Mouse (Mus musculus) layer of hippocampus, postnatal 25 days (tissue): ENCODE results near the gene Olfr382. TPM values are rescaled to one million over a fixed set of nuclear protein-coding genes. Genes with fewer than 3 reads are reported as not detected.
"Not testable (repeated sequence)": the region's sequence is repeated elsewhere in the genome, so short reads cannot be mapped to it uniquely, and the experiment has no call there.

Source experiments
- DNase-seq, 2 experiments: peaks; one replicate each; pipeline ENCODE4 v3.0.0; 2022; ENCODE audit warnings: mixed read lengths in 2 of 2, low spot score in 1 of 2; ENCODE audit errors: extremely low spot score in 1 of 2
- total RNA-seq, 2 experiments: library from RNA; stranded (reverse); gene quantifications; 2 replicates each; pipeline ENCODE4 v1.2.3; 2021

The Olfr382 gene
- total RNA-seq: not detected

DNA sequence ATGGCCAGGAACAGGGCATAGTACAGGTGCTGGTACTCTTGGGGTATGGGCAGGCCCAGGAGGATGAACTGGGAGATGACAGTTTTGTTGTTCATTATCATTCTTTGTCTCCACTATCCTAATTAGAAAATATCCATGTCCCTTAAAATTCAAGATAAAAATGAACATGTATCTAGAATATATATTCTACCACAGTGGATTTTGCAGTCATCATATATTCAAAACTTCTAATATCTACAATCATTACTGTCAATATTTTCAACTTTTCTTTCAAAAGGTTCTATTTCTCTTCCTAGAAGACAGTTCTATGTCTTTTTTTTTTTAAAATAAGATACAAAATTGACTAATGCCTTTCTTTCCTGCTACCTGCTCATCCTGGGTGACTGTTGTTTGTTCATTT, at the start of gene Olfr382:
Gene Olfr382, minus strand, starts transcription at position 101 of the 400 bp plus-strand sequence.
- no peak for DNase-seq

DNA sequence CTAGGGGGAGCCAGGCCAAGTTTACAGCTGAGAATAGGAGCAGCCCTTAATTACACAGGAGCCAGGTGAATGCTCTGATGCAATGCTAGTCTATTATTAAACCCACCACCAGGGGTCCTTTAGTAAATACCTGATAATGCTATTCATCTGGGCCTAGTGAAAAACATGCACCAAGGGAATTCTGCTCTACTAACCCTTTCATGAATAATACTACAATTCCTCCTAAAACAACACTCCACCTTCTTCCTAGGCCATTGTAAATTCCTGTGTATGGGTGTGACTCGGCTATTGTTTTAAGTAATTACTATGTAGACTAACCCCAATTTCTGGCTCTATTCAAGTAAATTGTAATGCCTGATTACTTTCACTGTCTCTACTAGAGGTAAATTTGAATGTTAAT, 12.0 kb upstream of the Olfr382 start:
- not testable (repeated sequence) for DNase-seq

DNA sequence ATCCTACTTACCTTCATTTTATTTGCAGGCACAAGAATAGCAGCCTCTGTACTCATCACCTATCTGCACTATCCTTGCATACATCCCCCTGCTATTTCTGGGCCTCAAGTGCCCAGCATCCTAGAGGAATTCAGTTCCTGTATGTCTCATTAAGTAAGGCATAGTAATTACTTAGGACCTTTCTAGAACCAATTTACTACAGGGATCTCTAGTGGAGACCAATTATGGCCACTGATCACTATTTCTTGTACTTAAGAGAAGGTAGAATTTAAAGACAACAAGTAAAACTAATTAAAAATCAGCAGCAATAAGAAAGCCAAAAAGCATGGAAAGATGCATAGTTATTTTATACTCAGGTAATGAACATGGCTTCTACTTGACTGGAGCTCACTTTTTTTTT, 25.5 kb downstream of the Olfr382 start, which contains the start of gene Olfr381:
Gene Olfr381, minus strand, starts transcription at position 101 of the 400 bp plus-strand sequence.
- no peak for DNase-seq

Other genes with a start within 250 kb of the Olfr382 start
- gene Trpv3, start 249.8 kb downstream of the Olfr382 start, total RNA-seq: under 1 TPM; 0.34 to 0.40 TPM
- 10 to 100 TPM; 11.7 to 14.6 TPM for gene Aspa, start 187.6 kb downstream of the Olfr382 start, total RNA-seq
- gene Gm49340, start 187.5 kb downstream of the Olfr382 start, total RNA-seq: not detected
- gene Spata22, start 187.5 kb downstream of the Olfr382 start, total RNA-seq: not detected
- gene Olfr20, start 166.4 kb downstream of the Olfr382 start, total RNA-seq: not detected
- gene Olfr376, start 146.0 kb downstream of the Olfr382 start, total RNA-seq: not detected
- gene Olfr1, start 117.6 kb downstream of the Olfr382 start, total RNA-seq: not detected
- not detected for gene Olfr378, start 88.7 kb downstream of the Olfr382 start, total RNA-seq
- gene Olfr380, start 59.7 kb downstream of the Olfr382 start, total RNA-seq: not detected
- not detected for gene Olfr381, start 25.6 kb downstream of the Olfr382 start, total RNA-seq
- not detected for gene Olfr385, start 75.8 kb upstream of the Olfr382 start, total RNA-seq
- not detected for gene Olfr384, start 81.4 kb upstream of the Olfr382 start, total RNA-seq
- not detected for gene Zfp735, start 171.6 kb upstream of the Olfr382 start, total RNA-seq